Mouse (Mus musculus): ENCODE data around the gene Capn12. TPM values are rescaled to one million over a fixed set of nuclear protein-coding genes. Genes with fewer than 3 reads are reported as not detected.
A peak's percentile ranks its signal among the peaks of the same experiment; 100 is the strongest.

Gene Capn12
- polyA plus RNA-seq, 1 experiment = 0.14 TPM

DNA sequence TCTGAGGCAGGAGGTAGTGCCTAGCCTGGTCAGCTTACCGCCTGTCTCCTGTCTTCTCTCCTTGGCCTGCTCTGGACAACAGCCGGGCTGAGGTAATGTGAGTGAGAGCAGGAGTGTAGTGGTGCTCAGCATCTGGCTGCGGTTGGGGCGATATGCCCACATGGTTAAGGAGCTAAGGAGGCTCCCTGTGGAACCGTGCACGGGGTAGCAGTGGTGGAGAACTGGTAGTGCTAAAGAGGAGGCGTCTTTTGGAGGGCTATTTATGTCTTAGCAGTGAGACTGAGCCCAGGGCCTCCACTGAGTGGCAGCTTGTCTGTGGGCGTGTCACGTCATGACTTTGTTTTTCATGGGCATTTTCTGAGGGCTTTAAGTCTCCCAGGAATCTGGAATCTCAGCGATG, 22.6 kb downstream of the Capn12 start:
- H3K4me3 ChIP-seq (ENCODE audit: control insufficient read depth, low read depth, low read length) = no peak overlapping the region
- no peaks in the 10 kb centered on the region for H3K27me3 ChIP-seq (ENCODE audit: control insufficient read depth, insufficient read depth, low read length)
- H3K36me3 ChIP-seq (ENCODE audit: control insufficient read depth, insufficient read depth, low read length) = peaks cover 4% of the 10 kb centered on the region
- no peak for TF ChIP-seq CTCF (IDR thresholded peaks at IDR 0.05; ENCODE audit: control insufficient read depth, insufficient read depth, insufficient replicate concordance, low read depth, low read length)
- TF ChIP-seq POLR2A (IDR thresholded peaks at IDR 0.05; ENCODE audit: control insufficient read depth, low read depth, low read length) = no peak
- no peak overlapping the region for H3K27ac ChIP-seq (ENCODE audit: control insufficient read depth, insufficient read depth, low read depth, low read length)
- H3K4me1 ChIP-seq (ENCODE audit: control insufficient read depth, insufficient read depth, low read length) = no peaks in the 10 kb centered on the region; the same call in 1 of the 2 replicates

DNA sequence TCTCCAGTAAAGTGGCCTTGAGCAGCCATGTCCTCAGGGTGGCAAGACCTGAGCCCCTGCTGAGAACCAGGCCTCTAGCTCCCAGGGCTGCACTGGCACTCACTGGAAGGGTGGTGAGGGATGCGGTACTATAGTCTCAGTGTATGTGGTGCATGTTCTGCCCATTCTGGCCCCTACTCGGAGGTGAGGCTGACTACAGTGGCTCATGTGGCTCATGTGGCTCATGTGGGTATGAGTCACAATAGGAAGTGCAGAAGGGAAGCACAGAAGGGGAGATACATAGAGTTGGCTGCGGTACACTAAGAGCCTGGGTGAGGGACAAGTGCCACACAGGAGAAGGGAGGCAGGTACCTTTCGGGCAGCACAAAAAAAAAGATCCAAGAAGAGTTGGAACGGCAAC, 26.0 kb downstream of the Capn12 start:
- TF ChIP-seq POLR2A (IDR thresholded peaks at IDR 0.05; ENCODE audit: control insufficient read depth, low read depth, low read length) (no peak), CTCF (IDR thresholded peaks at IDR 0.05; ENCODE audit: control insufficient read depth, insufficient read depth, insufficient replicate concordance, low read depth, low read length) (no peak)
- H3K27ac ChIP-seq (ENCODE audit: control insufficient read depth, insufficient read depth, low read depth, low read length) = no peak overlapping the region
- H3K4me3 ChIP-seq (ENCODE audit: control insufficient read depth, low read depth, low read length) = no peak overlapping the region
- H3K27me3 ChIP-seq (ENCODE audit: control insufficient read depth, insufficient read depth, low read length) = no peaks in the 10 kb centered on the region
- H3K36me3 ChIP-seq (ENCODE audit: control insufficient read depth, insufficient read depth, low read length) = peaks cover 5% of the 10 kb centered on the region
- H3K4me1 ChIP-seq (ENCODE audit: control insufficient read depth, insufficient read depth, low read length) = no peaks in the 10 kb centered on the region; the same call in 1 of the 2 replicates

DNA sequence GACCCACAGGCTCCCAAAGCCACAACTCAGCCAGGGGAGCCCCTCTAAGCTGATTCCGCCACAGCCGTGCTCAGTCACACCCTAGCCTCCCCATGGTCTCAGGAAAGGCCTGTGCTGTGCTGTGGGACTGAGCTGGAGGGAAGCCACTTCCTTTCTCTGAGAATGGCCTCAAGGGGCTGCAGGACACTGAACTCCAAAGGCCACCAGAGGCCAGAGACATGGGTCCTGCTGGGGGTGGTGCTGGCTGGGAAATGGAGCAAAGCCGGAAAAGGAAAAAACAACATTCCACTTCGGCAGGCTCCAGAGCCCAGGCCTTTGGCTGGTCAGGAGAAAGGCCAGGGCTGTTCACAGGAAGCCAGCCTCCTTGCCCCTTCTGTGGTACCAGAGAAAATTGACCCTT, 30.4 kb downstream of the Capn12 start:
- Histone ChIP-seq H3K4me1 (ENCODE audit: control insufficient read depth, insufficient read depth, low read length) (no peaks in the 10 kb centered on the region), H3K27ac (ENCODE audit: control insufficient read depth, insufficient read depth, low read depth, low read length) (no peak overlapping the region), H3K36me3 (ENCODE audit: control insufficient read depth, insufficient read depth, low read length) (peaks cover 3% of the 10 kb centered on the region), H3K4me3 (ENCODE audit: control insufficient read depth, low read depth, low read length) (no peak overlapping the region), H3K27me3 (ENCODE audit: control insufficient read depth, insufficient read depth, low read length) (no peaks in the 10 kb centered on the region)
- TF ChIP-seq CTCF (IDR thresholded peaks at IDR 0.05; ENCODE audit: control insufficient read depth, insufficient read depth, insufficient replicate concordance, low read depth, low read length) (no peak), POLR2A (IDR thresholded peaks at IDR 0.05; ENCODE audit: control insufficient read depth, low read depth, low read length) (no peak)

DNA sequence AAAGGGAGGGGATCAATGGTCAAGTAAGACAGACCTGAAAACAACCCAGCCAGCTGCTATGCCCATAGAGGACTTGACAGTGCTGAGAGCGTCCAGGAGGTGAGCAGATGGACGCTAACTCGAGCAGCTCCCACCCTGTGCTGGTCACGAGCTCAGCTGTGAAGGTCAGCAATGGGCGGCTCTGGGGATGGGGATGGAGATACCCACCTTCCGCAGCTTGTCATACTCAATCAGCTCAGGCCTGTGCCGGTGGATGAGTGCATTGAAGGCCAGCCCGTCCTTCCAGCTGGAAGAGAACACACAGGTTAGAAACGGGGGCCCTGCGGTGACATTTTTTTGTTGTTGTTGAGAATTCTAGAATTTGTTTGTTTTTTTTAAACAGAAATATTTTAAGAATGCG, 31.9 kb downstream of the Capn12 start:
- H3K27me3 ChIP-seq (ENCODE audit: control insufficient read depth, insufficient read depth, low read length) = no peaks in the 10 kb centered on the region
- no peak overlapping the region for H3K4me3 ChIP-seq (ENCODE audit: control insufficient read depth, low read depth, low read length)
- peaks cover 2% of the 10 kb centered on the region for H3K36me3 ChIP-seq (ENCODE audit: control insufficient read depth, insufficient read depth, low read length)
- no peak overlapping the region for H3K27ac ChIP-seq (ENCODE audit: control insufficient read depth, insufficient read depth, low read depth, low read length)
- TF ChIP-seq CTCF (IDR thresholded peaks at IDR 0.05; ENCODE audit: control insufficient read depth, insufficient read depth, insufficient replicate concordance, low read depth, low read length) = no peak
- no peaks in the 10 kb centered on the region for H3K4me1 ChIP-seq (ENCODE audit: control insufficient read depth, insufficient read depth, low read length)

DNA sequence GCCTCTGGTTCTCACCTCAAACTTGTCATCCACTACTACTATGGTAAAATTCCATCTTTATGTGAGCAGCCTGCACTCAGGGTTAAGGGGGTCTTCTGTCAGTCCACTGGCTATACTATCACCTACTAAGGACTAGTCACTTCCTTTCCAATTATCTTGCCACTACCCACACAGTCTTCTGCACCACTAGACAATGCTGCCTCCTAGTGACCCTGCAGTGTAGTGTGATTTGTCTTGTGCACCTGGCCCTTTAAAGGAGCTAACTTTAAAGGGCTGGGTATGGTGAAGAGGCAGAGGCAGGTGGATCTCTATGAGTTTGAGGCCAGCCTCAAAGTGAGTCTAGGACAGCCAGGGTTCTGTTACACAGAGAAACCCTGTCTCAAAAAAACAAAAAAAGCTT, 35.3 kb downstream of the Capn12 start:
- Histone ChIP-seq H3K36me3 (ENCODE audit: control insufficient read depth, insufficient read depth, low read length) (no peaks in the 10 kb centered on the region; the same call in 1 of the 2 replicates), H3K4me3 (ENCODE audit: control insufficient read depth, low read depth, low read length) (no peak overlapping the region), H3K27ac (ENCODE audit: control insufficient read depth, insufficient read depth, low read depth, low read length) (no peak overlapping the region), H3K27me3 (ENCODE audit: control insufficient read depth, insufficient read depth, low read length) (no peaks in the 10 kb centered on the region), H3K4me1 (ENCODE audit: control insufficient read depth, insufficient read depth, low read length) (no peaks in the 10 kb centered on the region; the same call in 1 of the 2 replicates)
- TF ChIP-seq POLR2A (IDR thresholded peaks at IDR 0.05; ENCODE audit: control insufficient read depth, low read depth, low read length) (no peak), CTCF (IDR thresholded peaks at IDR 0.05; ENCODE audit: control insufficient read depth, insufficient read depth, insufficient replicate concordance, low read depth, low read length) (no peak)

DNA sequence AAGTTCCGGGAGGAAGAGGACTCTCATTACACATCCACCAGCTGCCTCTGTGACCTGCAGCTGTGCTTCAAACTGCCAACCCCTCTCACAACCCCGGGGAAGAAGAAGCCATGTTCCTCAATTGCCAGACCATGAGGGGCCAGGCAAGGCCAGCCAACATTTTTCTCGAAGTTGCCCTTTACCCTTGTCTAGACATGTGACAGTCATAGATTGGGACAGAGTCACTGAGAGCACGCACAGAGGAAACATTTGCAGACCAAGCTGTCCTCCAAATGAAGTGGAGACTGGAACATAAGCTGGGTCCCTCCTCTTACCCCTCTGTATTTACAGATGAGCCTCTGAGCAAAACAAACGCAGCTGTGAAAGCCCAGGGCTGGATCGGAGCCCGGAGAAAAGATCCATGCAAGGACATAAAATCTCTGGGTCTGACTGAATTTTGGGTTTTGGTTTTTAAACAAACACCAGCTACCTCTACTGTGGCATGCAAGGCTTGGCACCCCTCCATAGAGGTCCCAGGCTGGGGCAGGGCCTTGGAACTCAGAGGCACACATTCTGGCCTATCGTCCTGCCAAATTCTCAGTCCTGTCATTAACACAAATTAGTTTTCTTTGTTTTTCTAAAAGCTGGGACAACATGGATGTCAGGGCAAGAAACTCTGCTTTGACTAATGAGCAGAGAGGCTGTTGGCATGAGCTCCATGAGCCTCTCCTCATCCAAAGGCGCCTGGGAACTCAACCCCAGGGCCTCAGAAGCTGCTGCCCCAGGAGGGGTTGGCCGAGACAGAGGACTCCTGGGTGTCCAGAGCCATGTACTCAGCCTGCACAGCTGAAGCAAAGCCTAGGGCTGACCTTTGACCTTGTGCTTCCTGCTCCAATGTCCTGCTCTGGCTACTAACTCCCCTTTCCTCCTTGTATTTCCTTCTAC, 36.5 kb downstream of the Capn12 start:
- no peak for TF ChIP-seq POLR2A (IDR thresholded peaks at IDR 0.05; ENCODE audit: control insufficient read depth, low read depth, low read length)
- TF ChIP-seq CTCF (IDR thresholded peaks at IDR 0.05; ENCODE audit: control insufficient read depth, insufficient read depth, insufficient replicate concordance, low read depth, low read length) = no peak
- H3K4me3 ChIP-seq (ENCODE audit: control insufficient read depth, low read depth, low read length) = no peak overlapping the region
- H3K27me3 ChIP-seq (ENCODE audit: control insufficient read depth, insufficient read depth, low read length) = no peaks in the 10 kb centered on the region
- H3K36me3 ChIP-seq (ENCODE audit: control insufficient read depth, insufficient read depth, low read length) = no peaks in the 10 kb centered on the region; the same call in 1 of the 2 replicates
- H3K4me1 ChIP-seq (ENCODE audit: control insufficient read depth, insufficient read depth, low read length) = no peaks in the 10 kb centered on the region; the same call in 1 of the 2 replicates
- peak overlapping the region; percentile 5; the same call in 1 of the 2 replicates for H3K27ac ChIP-seq (ENCODE audit: control insufficient read depth, insufficient read depth, low read depth, low read length)

DNA sequence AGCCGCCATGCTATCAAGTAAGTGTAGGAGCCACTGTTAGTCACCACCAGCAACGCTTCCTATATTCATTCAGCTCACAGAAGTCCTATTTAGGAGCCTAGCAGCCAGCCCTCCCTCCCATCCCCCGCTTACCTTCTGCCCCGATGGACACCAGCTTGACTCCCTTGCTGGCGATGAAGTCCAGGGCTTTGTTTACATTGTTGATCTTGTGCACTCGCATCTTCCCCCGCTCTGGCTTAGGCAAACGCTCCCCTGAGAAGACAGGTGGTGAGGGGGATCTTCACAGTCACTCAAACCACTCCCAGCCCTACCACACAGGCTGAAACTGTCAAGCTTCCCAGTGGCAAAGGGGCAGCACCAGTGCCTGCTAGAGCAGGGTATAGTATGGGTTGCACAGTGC, 37.3 kb downstream of the Capn12 start:
- TF ChIP-seq POLR2A (IDR thresholded peaks at IDR 0.05; ENCODE audit: control insufficient read depth, low read depth, low read length) (no peak), CTCF (IDR thresholded peaks at IDR 0.05; ENCODE audit: control insufficient read depth, insufficient read depth, insufficient replicate concordance, low read depth, low read length) (no peak)
- H3K36me3 ChIP-seq (ENCODE audit: control insufficient read depth, insufficient read depth, low read length) = no peaks in the 10 kb centered on the region; the same call in 1 of the 2 replicates
- no peak overlapping the region for H3K27ac ChIP-seq (ENCODE audit: control insufficient read depth, insufficient read depth, low read depth, low read length)
- no peaks in the 10 kb centered on the region; the same call in 1 of the 2 replicates for H3K4me1 ChIP-seq (ENCODE audit: control insufficient read depth, insufficient read depth, low read length)
- H3K4me3 ChIP-seq (ENCODE audit: control insufficient read depth, low read depth, low read length) = no peak overlapping the region
- no peaks in the 10 kb centered on the region for H3K27me3 ChIP-seq (ENCODE audit: control insufficient read depth, insufficient read depth, low read length)

Measured in testis, adult 2 months (tissue).